18 mouse cellular contexts compared by ENCODE assay signal in genomic region chr10:60391661-60392060, GRCm38 (mm10). TPM values are rescaled to one million over a fixed set of nuclear protein-coding genes. Genes with fewer than 3 reads are reported as not detected.
"Had no signal": no experiment of that assay in that cellular context is flagged by ENCODE, and none has a peak within 500 bp of the region (broad histone marks: within the 10 kb centered on the region; RNA-seq: fewer than 3 reads in every experiment).

No protein-coding gene starts in this region.

- H3K4me2 ChIP-seq: liver, embryonic 12.5 days; lung, embryonic 15.5 days; neural tube, embryonic 12.5 days; stomach, embryonic 15.5 days had no signal

- DNase-seq: kidney, adult 11 months; kidney, adult 9 months; kidney, postnatal 36 days; lung, postnatal 14 days; retina, postnatal 1 day; right cerebral cortex, postnatal 4 days; thymus, adult 2 months had no signal

- H3K9ac ChIP-seq: liver, embryonic 12.5 days; lung, embryonic 15.5 days; neural tube, embryonic 12.5 days; stomach, embryonic 15.5 days had no signal

- ATAC-seq: liver, embryonic 12.5 days had no signal

- H3K27me3 ChIP-seq: liver, embryonic 12.5 days; lung, embryonic 15.5 days; neural tube, embryonic 12.5 days; stomach, embryonic 15.5 days had no signal

- H3K9me3 ChIP-seq: limb, embryonic 10.5 days; liver, embryonic 12.5 days; lung, embryonic 15.5 days; neural tube, embryonic 12.5 days; stomach, embryonic 15.5 days had no signal

- H3K4me3 ChIP-seq: limb, embryonic 10.5 days; liver, embryonic 12.5 days; lung, embryonic 15.5 days; neural tube, embryonic 12.5 days; stomach, embryonic 15.5 days had no signal

- H3K27ac ChIP-seq: kidney, postnatal 0 days; limb, embryonic 10.5 days; liver, embryonic 12.5 days; lung, embryonic 15.5 days; neural tube, embryonic 12.5 days; stomach, embryonic 15.5 days had no signal

- H3K36me3 ChIP-seq: limb, embryonic 10.5 days; liver, embryonic 12.5 days; lung, embryonic 15.5 days; neural tube, embryonic 12.5 days; stomach, embryonic 15.5 days had no signal

RNA-seq across cellular contexts. Expression of gene Gm17455, which starts 7.9 kb away (rescaled TPM):
- total RNA-seq: layer of hippocampus, adult 18-20 months; megakaryocyte-erythroid progenitor cell, adult 5-6 weeks; monocyte, adult 5-6 weeks had no signal
- polyA plus RNA-seq: liver, embryonic 12.5 days; liver, embryonic 16.5 days; testis, adult 2 months had no signal
